Mouse (Mus musculus): Measurements from ENCODE around the gene Tcf3. TPM values are rescaled to one million over a fixed set of nuclear protein-coding genes. Genes with fewer than 3 reads are reported as not detected.

Gene Tcf3
- polyA plus RNA-seq, 1 experiment from 2014 or later, result 64.4 TPM

DNA sequence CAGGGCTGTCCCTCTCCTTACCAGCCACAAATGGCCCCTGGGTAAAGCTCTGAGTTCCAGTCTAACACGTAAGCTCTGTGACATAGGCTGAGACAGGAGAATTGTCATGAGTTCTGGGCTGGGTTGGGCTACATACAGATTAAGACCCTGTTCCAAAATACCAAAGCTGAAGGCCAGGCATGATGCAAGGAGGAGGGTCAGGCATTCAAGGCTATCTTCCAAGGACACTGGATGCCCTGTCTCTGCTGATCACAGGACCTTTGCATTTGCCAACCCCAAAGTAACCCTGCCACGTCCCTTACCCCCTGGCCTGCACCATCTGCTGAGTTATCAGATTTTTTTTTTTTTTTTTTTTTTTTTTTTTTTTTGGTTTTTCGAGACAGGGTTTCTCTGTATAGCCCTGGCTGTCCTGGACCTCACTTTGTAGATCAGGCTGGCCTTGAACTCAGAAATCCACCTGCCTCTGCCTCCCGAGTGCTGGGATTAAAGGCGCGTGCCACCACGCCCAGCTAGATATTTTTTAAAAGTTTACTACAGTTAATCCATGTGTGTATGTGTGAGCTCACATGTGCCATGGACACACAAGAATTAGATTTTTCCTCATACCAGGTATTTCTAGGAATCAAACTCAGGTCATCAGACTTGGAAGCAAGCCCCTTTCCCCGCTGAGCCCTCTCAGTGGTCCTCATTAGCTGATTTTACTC is 10.3 kb upstream of the Tcf3 start:
- no peak overlapping the region for H3K9ac ChIP-seq (ENCODE audit: low read length)

GRCm38 (mm10) chr10:80442989-80443388 is 9.5 kb upstream of the Tcf3 start:
- H3K4me2 ChIP-seq (ENCODE audit: low read length), result no peak overlapping the region
- no peaks in the 10 kb centered on the region for H3K9me3 ChIP-seq (replicated peaks; ENCODE audit: control insufficient read depth, low read length)
- 58% methylated on average over 2 of the region's 2 CpGs for WGBS
- H3K9ac ChIP-seq (ENCODE audit: low read length), result no peak overlapping the region
- no peak overlapping the region for H3K4me3 ChIP-seq (ENCODE audit: low read depth, low read length)
- H3K27ac ChIP-seq (ENCODE audit: low read depth, low read length), result no peak overlapping the region
- ATAC-seq, result no peak
- H3K36me3 ChIP-seq (ENCODE audit: control insufficient read depth, insufficient read depth, low read length), result no peaks in the 10 kb centered on the region
- no peak for DNase-seq (ENCODE audit: low spot score)
- H3K4me1 ChIP-seq (ENCODE audit: control insufficient read depth, insufficient read depth, low read length), result no peaks in the 10 kb centered on the region
- peaks cover 3% of the 10 kb centered on the region; the same call in 1 of the 2 replicates for H3K27me3 ChIP-seq (replicated peaks; ENCODE audit: control insufficient read depth, insufficient read depth, low read length)

More for the DNA sequence above, 10.3 kb upstream of the Tcf3 start:
- DNase-seq (ENCODE audit: low spot score) (no peak), ATAC-seq (no peak)
- H3K4me1 ChIP-seq (ENCODE audit: control insufficient read depth, insufficient read depth, low read length), result no peaks in the 10 kb centered on the region
- H3K36me3 ChIP-seq (ENCODE audit: control insufficient read depth, insufficient read depth, low read length), result no peaks in the 10 kb centered on the region
- no peak overlapping the region for H3K27ac ChIP-seq (ENCODE audit: low read depth, low read length)
- no peaks in the 10 kb centered on the region for H3K9me3 ChIP-seq (replicated peaks; ENCODE audit: control insufficient read depth, low read length)
- 0 out of 2 replicates have a peak, but pooled peaks cover 3% of the 10 kb centered on the region for H3K27me3 ChIP-seq (replicated peaks; ENCODE audit: control insufficient read depth, insufficient read depth, low read length)
- 78% methylated on average over 8 of the region's 8 CpGs for WGBS
- no peak overlapping the region for H3K4me3 ChIP-seq (ENCODE audit: low read depth, low read length)
- no peak overlapping the region for H3K4me2 ChIP-seq (ENCODE audit: low read length)

- no peak overlapping the region for H3K4me3 ChIP-seq (ENCODE audit: low read depth, low read length)
- H3K9ac ChIP-seq (ENCODE audit: low read length), result no peak overlapping the region
- no peak overlapping the region for H3K27ac ChIP-seq (ENCODE audit: low read depth, low read length)
- H3K9me3 ChIP-seq (replicated peaks; ENCODE audit: control insufficient read depth, low read length), result no peaks in the 10 kb centered on the region
- no peak for DNase-seq (ENCODE audit: low spot score)
- H3K4me2 ChIP-seq (ENCODE audit: low read length), result no peak overlapping the region
- H3K4me1 ChIP-seq (ENCODE audit: control insufficient read depth, insufficient read depth, low read length), result no peaks in the 10 kb centered on the region
- no peak for ATAC-seq
- no peaks in the 10 kb centered on the region for H3K36me3 ChIP-seq (ENCODE audit: control insufficient read depth, insufficient read depth, low read length)
- WGBS, result 63% methylated on average over 8 of the region's 8 CpGs
- peaks cover 3% of the 10 kb centered on the region; the same call in 1 of the 2 replicates for H3K27me3 ChIP-seq (replicated peaks; ENCODE audit: control insufficient read depth, insufficient read depth, low read length)
These were observed 8.2 kb upstream of the Tcf3 start for GRCm38 (mm10) chr10:80441598-80441997.

- no peak for ATAC-seq
- Histone ChIP-seq H3K27me3 (replicated peaks; ENCODE audit: control insufficient read depth, insufficient read depth, low read length) (no peaks in the 10 kb centered on the region; the same call in 1 of the 2 replicates), H3K27ac (ENCODE audit: low read depth, low read length) (no peak overlapping the region), H3K4me2 (ENCODE audit: low read length) (no peak overlapping the region), H3K4me1 (ENCODE audit: control insufficient read depth, insufficient read depth, low read length) (no peaks in the 10 kb centered on the region), H3K4me3 (ENCODE audit: low read depth, low read length) (no peak overlapping the region), H3K9ac (ENCODE audit: low read length) (no peak overlapping the region), H3K9me3 (replicated peaks; ENCODE audit: control insufficient read depth, low read length) (no peaks in the 10 kb centered on the region), H3K36me3 (ENCODE audit: control insufficient read depth, insufficient read depth, low read length) (no peaks in the 10 kb centered on the region)
- no peak for DNase-seq (ENCODE audit: low spot score)
These were observed 6.6 kb upstream of the Tcf3 start for GRCm38 (mm10) chr10:80440031-80440430.

DNA sequence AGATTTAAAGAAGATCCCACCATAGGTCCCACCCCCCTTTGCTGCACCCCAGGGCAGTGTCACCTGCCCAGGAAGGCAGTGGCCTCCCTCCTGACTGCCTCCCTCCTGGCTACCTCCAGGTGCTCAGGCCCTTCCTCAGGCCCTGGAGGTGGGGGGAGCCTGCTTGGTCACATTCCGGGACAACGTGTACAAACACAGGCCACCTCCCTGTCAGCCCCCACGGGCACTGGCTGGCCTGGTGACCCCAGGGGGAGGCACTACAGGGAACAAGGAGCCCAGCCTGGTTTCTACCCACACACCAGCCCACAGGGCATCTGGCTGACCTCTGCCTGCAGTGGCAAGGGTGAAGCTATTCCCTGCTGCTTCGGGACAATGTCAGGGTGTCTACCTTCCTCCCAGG is 4.5 kb upstream of the Tcf3 start:
- Histone ChIP-seq H3K27me3 (replicated peaks; ENCODE audit: control insufficient read depth, insufficient read depth, low read length) (no peaks in the 10 kb centered on the region; the same call in 1 of the 2 replicates), H3K27ac (ENCODE audit: low read depth, low read length) (no peak overlapping the region), H3K4me3 (ENCODE audit: low read depth, low read length) (no peak overlapping the region), H3K9me3 (replicated peaks; ENCODE audit: control insufficient read depth, low read length) (no peaks in the 10 kb centered on the region), H3K36me3 (ENCODE audit: control insufficient read depth, insufficient read depth, low read length) (no peaks in the 10 kb centered on the region), H3K4me2 (ENCODE audit: low read length) (no peak overlapping the region), H3K4me1 (ENCODE audit: control insufficient read depth, insufficient read depth, low read length) (no peaks in the 10 kb centered on the region), H3K9ac (ENCODE audit: low read length) (no peak overlapping the region)
- WGBS, result 81% methylated on average over 4 of the region's 4 CpGs
- ATAC-seq, result no peak
- DNase-seq (ENCODE audit: low spot score), result no peak

- DNase-seq (ENCODE audit: low spot score) (peak; percentile 46), ATAC-seq (no peak)
- H3K9ac ChIP-seq (ENCODE audit: low read length), result no peak overlapping the region
- H3K9me3 ChIP-seq (replicated peaks; ENCODE audit: control insufficient read depth, low read length), result no peaks in the 10 kb centered on the region
- no peak overlapping the region for H3K4me3 ChIP-seq (ENCODE audit: low read depth, low read length)
- 11% methylated on average over 9 of the region's 9 CpGs for WGBS
- H3K36me3 ChIP-seq (ENCODE audit: control insufficient read depth, insufficient read depth, low read length), result no peaks in the 10 kb centered on the region; the same call in 1 of the 2 replicates
- no peak overlapping the region for H3K4me2 ChIP-seq (ENCODE audit: low read length)
- no peak overlapping the region for H3K27ac ChIP-seq (ENCODE audit: low read depth, low read length)
- no peaks in the 10 kb centered on the region; the same call in 1 of the 2 replicates for H3K27me3 ChIP-seq (replicated peaks; ENCODE audit: control insufficient read depth, insufficient read depth, low read length)
- peaks cover 5% of the 10 kb centered on the region; the same call in 1 of the 2 replicates for H3K4me1 ChIP-seq (ENCODE audit: control insufficient read depth, insufficient read depth, low read length)
These were observed 2.8 kb upstream of the Tcf3 start for GRCm38 (mm10) chr10:80436276-80436675.

GRCm38 (mm10) chr10:80435764-80436163 is 2.3 kb upstream of the Tcf3 start:
- H3K9ac ChIP-seq (ENCODE audit: low read length), result no peak overlapping the region
- WGBS, result 31% methylated on average over 7 of the region's 7 CpGs
- ATAC-seq, result no peak

DNA sequence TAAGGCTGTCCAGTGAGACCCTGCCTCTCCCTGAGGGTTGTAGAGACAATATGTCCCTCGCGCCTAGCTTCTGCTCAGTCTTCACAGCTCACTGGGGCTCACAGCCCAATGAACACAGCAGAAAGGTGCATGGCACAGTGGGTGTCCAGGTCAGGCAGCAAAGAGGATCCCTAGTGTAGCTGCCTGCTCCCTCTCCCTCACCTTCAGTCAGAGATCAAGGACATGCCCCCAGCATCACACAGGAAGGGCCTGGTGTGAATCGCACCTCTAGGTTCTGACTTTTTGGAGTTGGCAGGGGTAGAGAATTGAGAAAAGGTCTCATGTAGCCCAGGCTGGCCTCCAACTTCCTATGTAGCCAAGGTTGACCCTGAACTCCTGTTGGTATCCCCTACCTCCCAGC is 1.4 kb upstream of the Tcf3 start:
- DNase-seq (ENCODE audit: low spot score) (no peak), ATAC-seq (no peak)
- Histone ChIP-seq H3K27me3 (replicated peaks; ENCODE audit: control insufficient read depth, insufficient read depth, low read length) (no peaks in the 10 kb centered on the region; the same call in 1 of the 2 replicates), H3K9me3 (replicated peaks; ENCODE audit: control insufficient read depth, low read length) (no peaks in the 10 kb centered on the region), H3K36me3 (ENCODE audit: control insufficient read depth, insufficient read depth, low read length) (peaks cover 14% of the 10 kb centered on the region), H3K4me3 (ENCODE audit: low read depth, low read length) (no peak overlapping the region), H3K27ac (ENCODE audit: low read depth, low read length) (no peak overlapping the region), H3K9ac (ENCODE audit: low read length) (no peak overlapping the region), H3K4me2 (ENCODE audit: low read length) (no peak overlapping the region), H3K4me1 (ENCODE audit: control insufficient read depth, insufficient read depth, low read length) (peaks cover 5% of the 10 kb centered on the region; the same call in 1 of the 2 replicates)
- WGBS, result 82% methylated on average over 3 of the region's 3 CpGs

More at GRCm38 (mm10) chr10:80435764-80436163, 2.3 kb upstream of the Tcf3 start:
- no peak for DNase-seq (ENCODE audit: low spot score)
- Histone ChIP-seq H3K27me3 (replicated peaks; ENCODE audit: control insufficient read depth, insufficient read depth, low read length) (no peaks in the 10 kb centered on the region; the same call in 1 of the 2 replicates), H3K4me2 (ENCODE audit: low read length) (no peak overlapping the region), H3K4me3 (ENCODE audit: low read depth, low read length) (no peak overlapping the region), H3K36me3 (ENCODE audit: control insufficient read depth, insufficient read depth, low read length) (peaks cover 5% of the 10 kb centered on the region; the same call in 1 of the 2 replicates), H3K4me1 (ENCODE audit: control insufficient read depth, insufficient read depth, low read length) (peaks cover 5% of the 10 kb centered on the region; the same call in 1 of the 2 replicates), H3K9me3 (replicated peaks; ENCODE audit: control insufficient read depth, low read length) (no peaks in the 10 kb centered on the region), H3K27ac (ENCODE audit: low read depth, low read length) (no peak overlapping the region)

DNA sequence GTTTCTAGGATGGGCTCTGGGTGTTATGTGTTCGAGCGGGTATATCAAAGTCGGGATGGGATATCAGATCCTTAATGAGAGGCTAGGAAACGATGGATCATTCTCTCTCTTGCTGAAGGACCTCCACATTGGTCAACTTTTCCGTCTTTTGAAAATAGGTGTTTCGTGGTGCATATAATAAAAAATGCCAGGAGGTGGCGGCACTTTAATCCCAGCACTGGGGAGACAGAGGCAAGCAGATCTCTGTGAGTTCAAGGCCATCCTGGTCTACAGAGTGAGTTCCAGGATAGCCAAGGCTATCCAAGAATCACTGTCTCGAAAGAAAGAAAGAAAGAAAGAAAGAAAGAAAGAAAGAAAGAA is 766 bp upstream of the Tcf3 start:
- H3K4me2 ChIP-seq (ENCODE audit: low read length), result no peak overlapping the region
- ATAC-seq, result no peak; the same call in 1 of the 2 replicates
- peaks cover 5% of the 10 kb centered on the region; the same call in 1 of the 2 replicates for H3K4me1 ChIP-seq (ENCODE audit: control insufficient read depth, insufficient read depth, low read length)
- 13% methylated on average over 8 of the region's 8 CpGs for WGBS
- no peaks in the 10 kb centered on the region for H3K9me3 ChIP-seq (replicated peaks; ENCODE audit: control insufficient read depth, low read length)
- peaks cover 20% of the 10 kb centered on the region for H3K36me3 ChIP-seq (ENCODE audit: control insufficient read depth, insufficient read depth, low read length)
- no peak overlapping the region for H3K27ac ChIP-seq (ENCODE audit: low read depth, low read length)
- H3K27me3 ChIP-seq (replicated peaks; ENCODE audit: control insufficient read depth, insufficient read depth, low read length), result no peaks in the 10 kb centered on the region; the same call in 1 of the 2 replicates
- no peak for DNase-seq (ENCODE audit: low spot score)
- no peak overlapping the region; the same call in 1 of the 2 replicates for H3K4me3 ChIP-seq (ENCODE audit: low read depth, low read length)
- no peak overlapping the region for H3K9ac ChIP-seq (ENCODE audit: low read length)

Measured in forebrain, embryonic 14.5 days (tissue).